Mouse (Mus musculus): ENCODE data around the gene Fer1l4.

Fer1l4 gene

DNA sequence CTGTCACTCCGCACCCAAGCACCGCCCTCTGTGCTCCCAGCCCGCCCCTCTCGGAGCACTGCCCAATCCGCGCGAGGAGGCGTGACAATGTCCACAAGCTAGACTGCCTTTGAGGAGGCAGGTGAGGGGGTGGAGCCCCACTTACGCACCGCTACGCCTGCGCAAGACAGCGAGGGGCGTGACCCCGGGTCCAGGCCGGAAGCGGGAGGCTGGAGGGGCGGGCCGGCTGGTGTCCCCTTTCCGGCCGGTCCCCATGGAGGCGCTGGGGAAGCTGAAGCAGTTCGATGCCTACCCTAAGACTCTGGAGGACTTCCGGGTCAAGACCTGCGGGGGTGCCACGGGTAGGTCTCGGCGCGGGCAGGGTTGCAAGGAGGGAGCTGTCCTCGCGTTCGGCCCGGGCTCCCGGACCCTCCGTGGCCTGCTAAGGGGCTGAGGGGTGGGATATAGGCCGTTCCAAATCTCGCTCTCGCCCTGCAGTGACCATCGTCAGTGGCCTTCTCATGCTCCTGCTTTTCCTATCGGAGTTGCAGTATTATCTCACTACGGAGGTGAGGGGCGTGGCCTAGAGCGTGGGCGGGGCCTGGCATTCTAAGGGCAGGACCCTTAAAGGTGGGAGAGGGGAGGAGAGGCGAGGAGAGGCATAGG, 44.7 kb downstream of the Fer1l4 start, which contains the start of the genes 6430550D23Rik and Ergic3:
Gene 6430550D23Rik, minus strand, starts transcription at position 90 of the 645 bp plus-strand sequence.
Gene Ergic3, plus strand, starts transcription at position 158 of the 645 bp plus-strand sequence.
- DNase-seq: peak; percentile 99

DNA sequence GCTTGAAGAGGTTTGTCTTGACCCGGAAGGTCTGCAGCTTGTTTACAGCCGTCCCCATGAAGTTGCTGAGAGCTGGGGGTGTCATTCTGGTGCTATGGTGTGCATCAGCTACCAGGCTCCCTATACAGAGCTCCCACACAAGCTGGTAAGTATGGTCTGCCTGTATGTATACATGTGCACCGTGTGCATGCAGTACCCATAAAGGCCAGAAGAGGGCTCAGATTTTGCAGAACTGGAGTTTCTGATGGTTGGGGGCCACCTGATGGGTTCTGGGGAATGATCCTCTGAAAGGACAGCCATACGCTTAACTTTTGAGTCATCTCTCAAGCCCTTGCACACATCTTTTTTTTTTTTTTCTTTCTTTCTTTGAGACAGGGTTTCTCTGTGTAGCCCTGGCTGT, 47.4 kb downstream of the Fer1l4 start:
- DNase-seq: no peak

DNA sequence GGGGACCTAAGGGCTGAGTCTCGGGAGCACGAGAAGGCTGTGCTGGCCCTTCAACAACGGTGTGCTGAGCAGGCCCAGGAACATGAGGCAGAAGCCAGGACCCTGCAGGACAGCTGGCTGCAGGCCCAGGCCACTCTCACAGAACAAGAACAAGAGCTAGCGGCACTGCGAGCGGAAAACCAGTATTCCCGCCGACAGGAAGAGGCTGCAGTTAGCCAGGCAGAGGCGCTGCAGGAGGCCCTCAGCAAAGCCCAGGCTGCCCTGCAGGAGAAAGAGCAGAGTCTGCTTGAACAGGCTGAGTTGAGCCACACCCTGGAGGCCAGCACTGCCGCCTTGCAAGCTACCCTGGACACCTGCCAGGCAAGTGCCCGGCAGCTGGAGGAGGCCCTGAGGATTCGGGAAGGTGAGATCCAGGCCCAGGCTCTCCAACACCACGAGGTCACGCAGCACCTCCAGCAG, 60.9 kb downstream of the Fer1l4 start:
- DNase-seq: peak; percentile 71

DNA sequence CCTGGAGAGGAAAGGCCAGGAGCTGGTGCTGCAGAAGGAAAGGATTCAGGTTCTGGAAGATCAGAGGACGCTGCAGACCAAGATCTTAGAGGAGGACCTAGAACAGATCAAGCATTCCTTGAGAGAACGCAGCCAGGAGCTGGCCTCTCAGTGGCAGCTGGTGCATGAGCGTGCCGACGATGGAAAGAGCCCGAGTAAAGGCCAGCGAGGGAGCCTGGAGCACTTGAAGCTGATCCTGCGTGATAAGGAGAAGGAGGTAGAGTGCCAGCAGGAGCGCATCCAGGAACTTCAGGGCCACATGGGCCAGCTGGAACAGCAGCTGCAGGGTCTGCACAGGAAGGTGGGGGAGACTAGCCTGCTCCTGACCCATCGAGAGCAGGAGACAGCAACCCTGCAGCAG, 61.6 kb downstream of the Fer1l4 start:
- DNase-seq: no peak

DNA sequence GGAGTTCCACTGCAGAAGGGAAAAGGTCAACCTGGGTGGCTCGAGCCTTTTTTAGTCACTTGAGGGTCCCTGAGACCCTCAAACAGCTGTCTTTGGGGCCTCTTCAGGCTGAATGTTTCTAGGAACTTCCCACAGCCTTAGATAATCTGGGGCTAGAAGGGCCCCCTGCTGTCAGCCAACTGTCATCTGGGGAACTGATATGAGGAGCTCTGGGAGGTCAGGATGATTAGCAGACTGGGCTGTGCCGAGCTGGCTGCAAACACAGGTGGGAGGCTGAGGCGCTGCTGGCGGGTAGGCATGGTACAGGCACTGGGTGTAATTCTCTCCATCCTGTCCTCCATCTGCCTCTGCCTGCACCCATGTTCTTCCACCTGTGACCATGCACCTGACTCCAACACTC, 63.7 kb downstream of the Fer1l4 start:
- no peak for DNase-seq

DNA sequence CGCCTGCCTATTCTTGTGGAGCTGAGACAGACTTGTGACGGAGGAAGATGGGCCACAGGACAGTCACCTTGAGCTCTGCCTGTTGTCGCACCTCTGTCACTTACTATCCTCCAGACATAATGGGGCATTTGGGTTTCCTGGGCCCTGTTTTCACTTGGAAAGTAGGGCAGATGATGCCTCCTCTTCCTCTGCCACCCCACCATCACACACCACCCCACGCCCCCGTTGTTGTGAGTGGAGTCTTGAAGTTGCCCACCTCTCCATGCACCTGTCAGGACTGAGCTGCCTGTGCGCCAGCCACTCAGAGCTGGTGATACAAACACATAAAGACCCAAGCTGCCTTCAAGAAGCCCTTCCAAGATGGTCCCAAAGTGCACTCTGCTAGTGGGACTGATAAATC, 65.6 kb downstream of the Fer1l4 start:
- DNase-seq: no peak

DNA sequence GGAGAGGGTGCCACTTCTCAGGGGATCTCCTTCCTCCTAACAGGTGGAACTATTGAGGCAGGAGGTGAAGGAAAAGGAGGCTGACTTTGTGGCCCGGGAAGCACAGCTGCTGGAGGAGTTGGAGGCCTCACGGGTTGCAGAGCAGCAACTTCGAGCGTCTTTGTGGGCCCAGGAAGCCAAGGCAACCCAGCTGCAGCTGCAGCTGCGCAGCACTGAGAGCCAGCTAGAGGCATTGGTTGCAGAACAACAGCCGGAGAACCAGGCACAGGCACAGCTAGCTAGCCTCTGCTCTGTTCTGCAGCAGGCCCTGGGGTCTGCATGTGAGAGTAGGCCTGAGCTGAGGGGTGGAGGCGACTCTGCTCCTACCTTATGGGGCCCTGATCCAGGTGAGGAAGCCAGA, 67.0 kb downstream of the Fer1l4 start:
- no peak for DNase-seq

DNA sequence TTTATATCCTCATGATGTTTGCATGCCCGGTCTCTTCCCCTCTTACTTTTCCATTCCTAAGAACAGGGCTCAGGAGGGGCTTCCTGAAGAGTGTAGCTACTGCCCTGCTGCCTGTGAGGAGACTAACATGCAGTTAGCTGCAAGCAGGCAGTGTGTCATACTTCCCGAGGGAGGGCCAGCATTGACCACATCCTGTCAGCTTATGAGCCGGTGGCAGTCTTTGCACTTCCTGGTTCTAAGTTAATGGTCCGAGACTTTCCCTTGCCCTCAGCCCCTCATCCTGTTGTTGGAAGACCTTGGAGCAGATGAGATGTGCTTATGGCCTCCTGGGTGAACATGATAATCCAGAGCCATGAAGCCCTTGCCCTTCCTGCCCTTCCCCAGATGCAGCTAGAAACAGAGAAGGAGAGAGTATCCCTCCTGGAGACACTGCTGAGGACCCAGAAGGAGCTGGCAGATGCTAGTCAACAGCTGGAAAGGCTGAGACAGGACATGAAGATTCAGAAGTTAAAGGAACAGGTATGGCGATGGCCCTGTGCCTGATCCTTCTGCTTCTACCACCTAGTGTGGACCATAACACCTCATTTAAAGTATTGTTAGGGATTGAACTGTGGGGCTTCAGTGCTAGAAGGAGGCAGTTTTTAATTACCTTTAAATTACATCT, 73.3 kb downstream of the Fer1l4 start:
- DNase-seq: peak; percentile 59

DNA sequence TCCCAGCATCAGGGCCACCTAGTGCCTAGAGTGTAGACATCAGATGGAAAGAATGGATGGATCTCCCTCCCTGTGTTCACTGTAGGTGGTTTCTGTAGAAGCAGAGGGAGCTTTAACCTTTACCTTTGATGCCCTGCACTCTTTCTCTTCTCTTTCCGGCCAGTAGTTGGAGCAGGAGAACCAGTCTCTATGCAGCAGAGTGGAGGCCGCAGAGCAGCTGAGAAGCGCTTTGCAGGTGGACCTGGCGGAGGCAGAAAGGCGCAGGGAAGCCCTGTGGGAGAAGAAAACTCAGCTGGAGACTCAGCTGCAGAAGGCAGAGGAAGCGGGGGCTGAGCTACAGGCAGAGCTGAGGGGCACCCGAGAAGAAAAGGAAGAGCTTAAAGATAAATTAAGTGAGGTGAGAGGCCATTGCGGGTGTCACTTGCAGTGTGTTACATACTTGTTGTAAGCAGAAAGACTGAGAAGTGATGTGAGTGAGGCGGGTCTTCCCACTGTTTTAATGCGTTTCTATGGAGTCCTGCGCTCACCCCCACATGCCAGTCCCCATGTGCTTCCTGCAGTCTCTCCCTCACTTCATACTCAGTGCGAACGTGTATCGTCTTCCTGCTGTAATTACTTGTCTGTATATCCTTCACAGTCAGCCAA, 78.5 kb downstream of the Fer1l4 start:
- DNase-seq: no peak

DNA sequence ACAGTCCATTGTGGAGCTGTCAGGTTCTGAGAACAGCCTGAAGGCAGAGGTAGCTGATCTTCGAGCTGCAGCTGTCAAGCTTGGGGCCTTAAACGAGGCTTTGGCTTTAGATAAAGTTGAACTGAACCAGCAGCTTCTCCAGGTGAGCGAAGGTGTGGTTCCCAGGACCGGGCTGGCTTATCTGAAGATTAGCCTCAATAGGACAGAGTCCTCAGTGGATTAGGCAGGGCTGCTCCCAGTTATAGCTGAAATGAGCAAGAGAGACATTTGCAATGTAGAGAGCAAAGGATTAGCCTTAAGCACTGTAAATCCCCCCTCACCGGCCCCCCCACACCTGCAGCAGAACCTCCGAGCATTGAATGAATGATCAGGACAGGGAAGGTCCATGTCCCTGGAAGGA, 79.4 kb downstream of the Fer1l4 start:
- no peak for DNase-seq
